Mouse (Mus musculus) layer of hippocampus, adult 8-10 months (tissue): ENCODE data around the gene Ehd1. TPM values are rescaled to one million over a fixed set of nuclear protein-coding genes. Genes with fewer than 3 reads are reported as not detected.

Source experiments
- DNase-seq, 2 experiments: peaks; one replicate each; pipeline ENCODE4 v3.0.0; 2022; ENCODE audit warnings: low spot score in 2 of 2
- total RNA-seq, 4 experiments: library from RNA; stranded (reverse); gene quantifications; 2 replicates each; pipeline ENCODE4 v1.2.4; 2022

Ehd1 gene
- total RNA-seq: 10 to 100 TPM; 59.1 to 76.4 (median 70.3) TPM

DNA sequence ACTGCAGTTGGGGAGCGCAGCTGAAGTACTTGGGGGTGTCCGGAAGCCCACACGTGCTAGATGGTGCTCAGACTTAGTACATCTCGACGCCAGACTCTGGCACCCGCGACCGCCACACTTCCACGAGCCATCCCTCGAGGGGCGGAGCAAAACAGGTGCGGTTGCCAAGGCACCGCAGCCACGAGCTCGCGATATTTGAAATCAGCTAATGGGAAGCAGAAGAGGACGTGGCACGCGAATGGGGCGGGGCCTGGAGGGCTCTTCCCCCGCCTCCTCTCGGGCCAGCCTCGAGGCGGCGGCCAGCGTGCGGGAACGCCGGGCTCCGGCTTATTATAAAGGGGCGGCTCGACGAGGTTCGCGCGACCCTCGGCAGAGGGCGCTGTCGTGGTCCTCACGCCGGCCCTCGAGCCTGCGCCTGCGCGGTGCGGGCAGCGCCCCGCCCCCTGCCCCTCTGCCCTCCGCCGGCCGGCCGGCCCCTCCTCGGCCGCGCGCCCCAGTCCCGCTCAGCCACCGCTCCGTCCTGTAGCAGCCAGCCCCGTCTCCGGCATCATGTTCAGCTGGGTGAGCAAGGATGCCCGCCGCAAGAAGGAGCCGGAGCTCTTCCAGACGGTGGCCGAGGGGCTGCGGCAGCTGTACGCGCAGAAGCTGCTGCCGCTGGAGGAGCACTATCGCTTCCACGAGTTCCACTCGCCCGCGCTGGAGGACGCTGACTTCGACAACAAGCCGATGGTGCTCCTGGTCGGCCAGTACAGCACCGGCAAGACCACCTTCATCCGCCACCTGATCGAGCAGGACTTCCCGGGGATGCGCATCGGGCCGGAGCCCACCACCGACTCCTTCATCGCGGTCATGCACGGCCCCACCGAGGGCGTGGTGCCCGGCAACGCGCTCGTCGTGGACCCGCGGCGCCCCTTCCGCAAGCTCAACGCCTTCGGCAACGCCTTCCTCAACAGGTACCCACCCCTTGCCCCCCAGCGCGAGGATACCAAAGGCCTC is at the start of gene Ehd1:
Gene Ehd1, plus strand, starts transcription at position 300 of the 996 bp plus-strand sequence.
- peak; percentile 97 for DNase-seq

GRCm38 (mm10) chr19:6226763-6227162 is 49.8 kb upstream of the Ehd1 start:
- no peak for DNase-seq

DNA sequence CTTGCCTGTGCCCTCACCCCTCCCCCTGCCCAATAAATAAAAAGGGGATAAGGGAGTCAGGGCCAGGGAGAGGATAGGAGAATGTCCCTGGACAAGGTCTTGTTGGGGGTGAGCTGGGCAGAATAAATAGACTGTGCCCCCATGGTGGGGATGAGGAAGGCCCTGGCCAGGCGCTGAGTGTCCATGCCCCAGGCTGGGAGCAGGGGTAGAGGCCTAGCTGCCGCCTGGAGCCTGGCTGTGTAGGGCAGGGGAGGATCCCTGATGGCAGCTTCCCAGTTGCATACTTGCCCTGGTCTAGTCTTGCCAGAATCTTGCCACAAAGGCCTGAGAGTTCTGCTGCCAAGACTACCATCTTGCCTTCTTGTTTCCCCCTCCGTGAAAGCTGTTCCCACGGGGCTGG is 48.7 kb upstream of the Ehd1 start:
- no peak for DNase-seq

DNA sequence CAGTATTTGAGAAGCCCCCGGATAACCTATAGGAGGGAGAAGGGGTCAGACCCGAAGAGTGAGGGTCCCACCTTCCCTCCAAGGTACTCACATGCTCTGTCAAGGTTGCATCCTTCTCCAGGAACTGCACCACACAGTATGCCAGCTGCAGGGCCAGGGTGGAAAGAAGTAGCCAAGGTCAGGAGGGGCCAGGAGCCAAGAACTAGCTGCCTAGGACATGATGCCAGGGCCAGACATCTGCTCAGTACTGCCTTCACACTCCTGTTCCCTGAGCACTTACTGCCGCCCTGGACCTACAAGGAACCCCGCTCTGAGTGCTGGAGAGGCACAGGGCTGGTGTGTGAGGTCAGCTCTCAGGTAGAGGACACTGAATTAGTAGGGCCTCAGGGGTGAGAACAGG is 46.1 kb upstream of the Ehd1 start:
- DNase-seq: no peak

- DNase-seq: no peak
These were observed 45.5 kb upstream of the Ehd1 start for GRCm38 (mm10) chr19:6231036-6231435.

GRCm38 (mm10) chr19:6233647-6234046 is 42.9 kb upstream of the Ehd1 start:
- DNase-seq: no peak

GRCm38 (mm10) chr19:6234337-6235083 is 42.0 kb upstream of the Ehd1 start:
- no peak for DNase-seq

- DNase-seq: peak; percentile 92 to 94
These were observed 41.2 kb upstream of the Ehd1 start, which contains the start of gene Ppp2r5b for GRCm38 (mm10) chr19:6235084-6236052. Ppp2r5b (minus strand) TSS chr19:6235872.

GRCm38 (mm10) chr19:6236053-6236441 is 40.5 kb upstream of the Ehd1 start:
- DNase-seq: peak; percentile 90 to 92

GRCm38 (mm10) chr19:6236842-6237241 is 39.7 kb upstream of the Ehd1 start:
- no peak for DNase-seq

DNA sequence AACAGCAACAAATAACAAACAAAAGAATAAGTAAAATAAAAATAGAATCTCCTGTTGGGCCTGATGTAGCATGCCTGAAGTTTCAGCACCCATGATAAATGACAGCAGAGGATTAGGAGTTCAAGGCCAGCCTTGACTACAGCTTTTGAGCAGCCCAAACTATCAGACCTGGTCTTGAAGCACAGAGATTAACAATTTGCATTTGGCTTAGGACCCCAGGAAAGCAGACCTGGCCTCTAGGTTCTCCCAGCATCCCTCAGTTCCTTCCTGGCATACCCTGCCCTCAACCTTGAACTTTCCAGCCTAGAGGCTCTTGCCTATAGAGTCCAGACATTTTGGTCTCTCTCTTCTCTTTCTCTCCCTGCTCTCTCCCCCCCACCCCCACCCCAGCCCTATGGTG is 37.8 kb upstream of the Ehd1 start:
- DNase-seq: no peak

DNA sequence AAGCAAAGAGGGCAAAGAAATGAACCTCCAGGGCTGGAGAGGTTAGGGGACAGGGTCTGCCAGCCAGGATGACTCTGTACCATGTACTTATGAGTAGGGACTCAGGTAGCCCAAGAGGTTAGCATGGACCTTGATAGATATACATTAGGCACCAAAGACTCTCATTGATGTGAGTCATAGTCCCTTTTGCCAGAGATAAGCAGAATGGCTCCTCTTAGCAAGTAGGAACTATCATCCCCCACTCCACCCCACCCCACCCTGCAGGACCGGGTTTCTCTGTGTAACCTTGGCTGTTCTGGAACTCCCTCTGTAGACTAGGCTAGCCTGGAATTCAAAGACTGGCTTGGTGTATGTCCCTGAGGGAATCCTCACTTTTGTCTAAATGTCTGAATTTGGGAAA is 36.4 kb upstream of the Ehd1 start:
- DNase-seq: no peak

DNA sequence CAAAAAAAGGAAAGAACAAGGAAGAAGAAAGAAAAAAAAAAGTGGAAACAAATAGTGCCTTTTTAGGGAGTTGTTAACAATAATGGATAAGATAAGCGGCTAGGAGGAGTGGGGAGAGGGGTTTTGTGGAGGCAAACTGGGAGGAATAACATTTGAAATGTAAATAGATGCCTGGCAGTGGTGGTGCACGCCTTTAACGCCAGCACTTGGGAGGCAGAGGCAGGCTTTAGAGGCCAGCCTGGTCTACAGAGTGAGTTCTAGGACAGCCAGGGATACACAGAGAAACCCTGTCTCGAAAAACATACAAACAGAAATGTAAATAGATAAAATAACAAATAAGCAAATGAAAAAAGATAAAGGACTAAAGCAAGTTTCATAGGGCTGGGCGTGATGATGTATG is 35.8 kb upstream of the Ehd1 start:
- no peak for DNase-seq

DNA sequence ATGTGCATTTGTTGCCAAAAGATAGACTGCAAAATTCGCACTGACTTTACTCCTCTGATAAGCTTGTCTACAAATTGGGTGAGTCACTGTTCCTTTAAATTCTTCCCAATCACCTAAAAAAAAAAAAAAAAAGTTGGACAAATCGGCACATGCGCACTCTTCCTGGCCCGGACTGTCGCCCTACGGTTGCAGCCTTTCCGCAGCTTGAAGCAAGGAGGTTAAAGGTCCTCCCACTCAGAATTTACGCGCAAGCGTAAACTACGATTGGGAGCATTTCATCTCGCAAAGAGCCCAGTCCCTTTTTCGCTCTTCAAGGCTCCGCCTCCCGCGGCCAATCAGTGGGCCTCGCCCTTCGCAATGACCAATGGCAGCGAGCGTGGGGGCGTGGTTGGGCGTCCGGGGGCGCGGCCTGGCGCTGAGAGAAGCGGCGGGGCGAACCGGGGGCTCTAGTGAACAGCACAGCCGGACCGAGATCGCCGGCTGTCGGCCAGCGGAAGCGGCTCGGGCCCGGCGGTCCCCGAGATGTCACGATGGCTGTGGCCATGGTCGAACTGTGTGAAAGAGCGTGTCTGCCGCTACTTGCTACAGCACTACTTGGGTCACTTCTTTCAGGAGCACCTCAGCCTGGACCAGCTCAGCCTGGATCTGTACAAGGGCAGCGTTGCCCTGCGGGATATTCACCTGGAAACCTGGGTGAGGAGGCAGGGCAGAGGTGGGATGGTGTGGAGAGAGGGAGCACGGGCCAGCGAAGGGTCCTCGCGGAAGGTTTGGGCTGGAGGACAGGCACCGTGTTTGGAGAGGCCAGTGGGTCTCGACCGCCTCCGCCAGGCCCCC is 35.0 kb upstream of the Ehd1 start, which contains the start of gene Atg2a:
Gene Atg2a, plus strand, starts transcription at position 395 of the 834 bp plus-strand sequence.
- peak; percentile 97 to 98 for DNase-seq

GRCm38 (mm10) chr19:6242281-6242680 is 34.2 kb upstream of the Ehd1 start:
- DNase-seq: no peak

DNA sequence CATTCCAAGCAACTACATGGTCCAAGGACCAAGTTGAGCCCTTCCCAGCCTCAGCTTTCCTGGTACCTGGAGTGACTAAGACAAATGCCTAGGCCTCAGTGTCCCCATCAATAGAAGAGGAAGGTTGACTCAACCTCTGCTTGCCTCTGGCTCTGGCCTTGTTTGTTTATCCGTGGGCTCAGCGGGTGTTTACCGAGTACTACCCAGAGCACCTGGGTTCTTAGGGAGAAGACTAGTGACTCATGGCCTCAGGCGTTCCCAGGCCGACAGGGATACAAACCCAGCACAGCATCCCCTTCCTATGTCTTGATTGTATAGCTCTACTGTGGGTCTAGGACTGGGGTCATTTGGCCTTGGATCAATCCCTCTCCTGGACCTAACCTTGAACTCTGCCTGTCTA is 33.3 kb upstream of the Ehd1 start:
- DNase-seq: no peak

GRCm38 (mm10) chr19:6245806-6246205 is 30.7 kb upstream of the Ehd1 start:
- no peak for DNase-seq

DNA sequence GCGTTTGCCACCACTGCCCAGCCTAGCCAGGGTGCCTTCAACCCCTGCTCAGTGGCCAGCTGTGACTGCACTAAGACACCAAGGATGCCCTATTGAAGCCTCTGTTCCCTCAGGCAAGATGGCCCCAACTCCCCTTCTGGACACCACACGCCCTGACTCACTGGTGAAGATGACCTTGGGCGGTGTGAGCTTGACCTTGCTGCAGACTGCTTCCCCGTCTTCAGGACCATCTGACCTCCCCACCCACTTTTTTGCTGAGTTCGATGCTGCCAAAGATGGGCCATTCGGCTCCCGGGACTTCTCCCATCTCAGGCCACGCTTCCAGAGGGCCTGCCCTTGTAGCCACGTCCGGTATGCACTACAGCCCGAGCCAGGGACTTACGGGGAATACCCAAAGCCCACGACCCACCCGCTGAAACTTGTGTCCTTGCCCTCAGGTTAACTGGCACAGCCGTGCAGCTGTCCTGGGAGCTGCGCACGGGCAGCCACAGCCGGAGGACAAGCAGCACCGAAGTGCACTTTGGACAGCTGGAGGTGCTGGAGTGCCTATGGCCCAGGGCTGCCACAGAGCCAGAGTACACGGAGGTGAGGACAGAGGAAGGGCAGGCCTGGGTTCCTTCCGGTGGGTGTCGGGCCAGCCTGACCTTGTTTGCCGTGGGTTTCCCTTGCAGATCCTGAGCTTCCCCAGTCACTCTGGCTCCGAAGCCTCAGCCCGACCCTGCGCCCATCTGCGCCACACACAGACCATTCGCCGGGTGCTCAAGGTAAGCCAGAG is 28.8 kb upstream of the Ehd1 start:
- no peak for DNase-seq

GRCm38 (mm10) chr19:6253021-6253420 is 23.5 kb upstream of the Ehd1 start:
- no peak for DNase-seq
